17 mouse cellular contexts compared by ENCODE assay signal in the genomic region with DNA sequence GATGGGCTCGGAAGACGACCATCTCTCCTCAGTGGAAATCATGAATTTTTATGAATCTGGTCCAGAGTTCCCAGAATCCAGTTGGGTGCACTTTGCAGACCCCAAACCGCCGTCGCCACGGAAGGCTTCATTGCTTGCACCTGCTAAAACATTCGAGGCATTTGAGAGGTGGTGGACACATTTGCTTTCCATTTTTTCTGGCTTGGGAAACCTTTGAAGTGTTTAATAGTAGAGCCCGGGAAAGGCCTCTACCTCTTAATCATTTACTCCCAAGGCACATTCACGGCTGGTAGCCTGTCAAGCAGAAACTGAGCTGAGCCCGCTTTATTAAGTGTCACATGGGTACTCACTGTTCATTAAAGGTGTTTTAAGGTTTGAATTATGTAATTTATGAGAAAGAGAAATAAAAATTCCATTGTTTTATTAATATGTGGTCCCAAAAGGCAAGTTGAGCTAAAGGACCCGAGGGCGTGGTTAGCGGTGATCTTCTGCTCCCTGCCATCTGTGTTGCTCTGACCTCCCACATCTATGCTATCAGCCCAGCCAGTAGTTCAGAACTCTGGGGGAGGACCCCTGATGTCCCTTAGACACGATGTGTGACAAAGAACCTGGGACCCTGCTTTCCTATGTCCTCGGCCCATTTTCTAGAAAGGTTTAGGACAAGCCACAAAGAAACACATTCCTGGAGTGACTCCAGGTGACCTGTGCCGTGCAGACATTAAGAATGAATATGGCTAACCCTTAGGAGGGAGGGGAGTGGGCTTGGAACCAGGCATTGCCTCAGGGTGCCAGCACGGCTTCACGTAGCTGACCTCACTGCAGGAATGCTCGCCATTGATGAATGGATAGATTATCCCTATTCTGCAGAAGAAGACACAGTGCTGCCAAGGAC.
DNase-seq lines count a peak whose midpoint lies in the region; ATAC-seq and TF ChIP-seq lines count a peak whose summit lies in the region.
"Had no signal": no experiment of that assay in that cellular context is flagged by ENCODE, and none has a peak within 500 bp of the region (broad histone marks: within the 10 kb centered on the region; RNA-seq: fewer than 3 reads in every experiment).

No protein-coding gene starts in this region.

- no peak overlapping the region for H3K9ac ChIP-seq in kidney, embryonic 15.5 days
- H3K9ac ChIP-seq in limb, embryonic 11.5 days (ENCODE audit: low read length) = no peak overlapping the region
- H3K9ac ChIP-seq: embryonic facial prominence, embryonic 15.5 days; hindbrain, embryonic 12.5 days; intestine, embryonic 15.5 days; limb, embryonic 15.5 days had no signal

- H3K36me3 ChIP-seq in embryonic facial prominence, embryonic 10.5 days (replicated peaks) = no peaks in the 10 kb centered on the region
- H3K36me3 ChIP-seq in kidney, embryonic 15.5 days = no peaks in the 10 kb centered on the region
- H3K36me3 ChIP-seq in limb, embryonic 11.5 days (ENCODE audit: control insufficient read depth, insufficient read depth, low read length) = no peaks in the 10 kb centered on the region
- H3K36me3 ChIP-seq: embryonic facial prominence, embryonic 15.5 days; hindbrain, embryonic 12.5 days; intestine, embryonic 15.5 days; limb, embryonic 15.5 days had no signal

- intact Hi-C loops in gastrocnemius, adult 2 months (cut with DNase I) = no loop called here
- intact Hi-C loops in gastrocnemius, postnatal 14 days (cut with DNase I; ENCODE audit: low total_unique reads) = no loop called here

- no peaks in the 10 kb centered on the region for H3K27me3 ChIP-seq in embryonic facial prominence, embryonic 10.5 days (replicated peaks; ENCODE audit: low read depth, poor library complexity, severe bottlenecking)
- no peaks in the 10 kb centered on the region for H3K27me3 ChIP-seq in kidney, embryonic 15.5 days
- H3K27me3 ChIP-seq in limb, embryonic 11.5 days (ENCODE audit: control insufficient read depth, insufficient read depth, low read length) = peaks cover 8% of the 10 kb centered on the region; the same call in 1 of the 2 replicates
- H3K27me3 ChIP-seq: embryonic facial prominence, embryonic 15.5 days; hindbrain, embryonic 12.5 days; intestine, embryonic 15.5 days; limb, embryonic 15.5 days had no signal

- ATAC-seq in kidney, embryonic 15.5 days (replicated peaks; ENCODE audit: low FRiP score) = peak; percentile 60
- no peak for ATAC-seq in limb, embryonic 11.5 days (ENCODE audit: insufficient number of reproducible peaks, low FRiP score, low TSS enrichment, low read depth)

- 65% methylated on average over 19 of the region's 19 CpGs for WGBS in embryonic facial prominence, embryonic 10.5 days
- 41% methylated on average over 19 of the region's 19 CpGs for WGBS in kidney, embryonic 15.5 days
- 37% methylated on average over 19 of the region's 19 CpGs for WGBS in limb, embryonic 11.5 days

- peak; percentile 17 for DNase-seq in gastrocnemius, adult 2 months
- DNase-seq in gastrocnemius, postnatal 14 days = no peak
- DNase-seq in embryonic facial prominence, embryonic 10.5 days (ENCODE audit: low spot score) = peak; percentile 30
- DNase-seq in limb, embryonic 11.5 days (ENCODE audit: low spot score) = peak; percentile 46
- DNase-seq in layer of hippocampus, adult 2 months (ENCODE audit: low spot score in 2 of 2) = no peak
- no peak for DNase-seq in cerebellum, adult 8-10 months
- DNase-seq in liver = no peak
- DNase-seq: cerebellum, postnatal 25 days; heart, adult 2 months; layer of hippocampus, postnatal 36 days; lung, adult 18-20 months; thymus, postnatal 4 days had no signal

- no peak overlapping the region for H3K4me2 ChIP-seq in kidney, embryonic 15.5 days
- no peak overlapping the region for H3K4me2 ChIP-seq in limb, embryonic 11.5 days (ENCODE audit: low read depth, severe bottlenecking)
- H3K4me2 ChIP-seq: embryonic facial prominence, embryonic 15.5 days; hindbrain, embryonic 12.5 days; intestine, embryonic 15.5 days; limb, embryonic 15.5 days had no signal

- peaks cover 19% of the 10 kb centered on the region for H3K4me1 ChIP-seq in embryonic facial prominence, embryonic 10.5 days
- H3K4me1 ChIP-seq in kidney, embryonic 15.5 days = peaks cover 49% of the 10 kb centered on the region
- peaks cover 17% of the 10 kb centered on the region for H3K4me1 ChIP-seq in limb, embryonic 11.5 days (ENCODE audit: control insufficient read depth, insufficient read depth, low read length)
- H3K4me1 ChIP-seq: embryonic facial prominence, embryonic 15.5 days; intestine, embryonic 15.5 days had no signal

- no peak overlapping the region for H3K4me3 ChIP-seq in gastrocnemius, adult 2 months
- H3K4me3 ChIP-seq in embryonic facial prominence, embryonic 10.5 days = no peak overlapping the region
- no peak overlapping the region for H3K4me3 ChIP-seq in kidney, embryonic 15.5 days (replicated peaks)
- H3K4me3 ChIP-seq in limb, embryonic 11.5 days (ENCODE audit: low read depth, low read length) = no peak overlapping the region
- H3K4me3 ChIP-seq in layer of hippocampus, adult 2 months = no peak overlapping the region
- H3K4me3 ChIP-seq: embryonic facial prominence, embryonic 15.5 days; heart, adult 2 months; hindbrain, embryonic 12.5 days; intestine, embryonic 15.5 days; limb, embryonic 15.5 days had no signal

- H3K9me3 ChIP-seq in embryonic facial prominence, embryonic 10.5 days = no peaks in the 10 kb centered on the region
- H3K9me3 ChIP-seq in kidney, embryonic 15.5 days (replicated peaks) = no peaks in the 10 kb centered on the region
- H3K9me3 ChIP-seq in limb, embryonic 11.5 days (ENCODE audit: control insufficient read depth, low read length) = no peaks in the 10 kb centered on the region
- H3K9me3 ChIP-seq: embryonic facial prominence, embryonic 15.5 days; hindbrain, embryonic 12.5 days; intestine, embryonic 15.5 days; limb, embryonic 15.5 days had no signal

- TF ChIP-seq CTCF in gastrocnemius, adult 2 months (IDR thresholded peaks at IDR 0.05) = no peak
- no peak for TF ChIP-seq CTCF in layer of hippocampus, adult 2 months (conservative IDR thresholded peaks at IDR 0.05)

- no peak overlapping the region for H3K27ac ChIP-seq in gastrocnemius, adult 2 months
- no peak overlapping the region for H3K27ac ChIP-seq in embryonic facial prominence, embryonic 10.5 days (replicated peaks)
- H3K27ac ChIP-seq in kidney, embryonic 15.5 days = peak overlapping the region; percentile 88
- no peak overlapping the region for H3K27ac ChIP-seq in limb, embryonic 11.5 days (replicated peaks; ENCODE audit: low read depth, low read length)
- no peak overlapping the region for H3K27ac ChIP-seq in layer of hippocampus, adult 2 months
- H3K27ac ChIP-seq: embryonic facial prominence, embryonic 15.5 days; heart, adult 2 months; hindbrain, embryonic 12.5 days; intestine, embryonic 15.5 days; limb, embryonic 15.5 days had no signal

Comparison
In these comparisons a context has a peak if more than half of its experiments do, and no peak if none do; other contexts are left out.
1. DNase-seq: peak in gastrocnemius, adult 2 months (single experiment), embryonic facial prominence, embryonic 10.5 days (single experiment) and limb, embryonic 11.5 days (single experiment); none in gastrocnemius, postnatal 14 days (single experiment), layer of hippocampus, adult 2 months (0 of 2), cerebellum, adult 8-10 months (single experiment) and liver (single experiment).